Mouse (Mus musculus) C2C12 (cell line): ENCODE data around the gene Cftr. TPM values are rescaled to one million over a fixed set of nuclear protein-coding genes. Genes with fewer than 3 reads are reported as not detected.

ENCODE experiments used
- H3K27me3 ChIP-seq: one replicate; pipeline ENCODE4 v1.6.1; 2011; ENCODE audit not compliant: control insufficient read depth, insufficient read depth, insufficient read length
- H3K36me3 ChIP-seq: one replicate; pipeline ENCODE4 v1.6.1; 2011; ENCODE audit not compliant: control insufficient read depth, insufficient read depth
- H3K4me3 ChIP-seq: one replicate; pipeline ENCODE4 v1.5.1; 2011; ENCODE audit warnings: mild to moderate bottlenecking, control low read depth; ENCODE audit not compliant: poor library complexity, insufficient read depth, severe bottlenecking
- H3K79me2 ChIP-seq: one replicate; pipeline ENCODE4 v1.6.1; 2011; ENCODE audit not compliant: control insufficient read depth, insufficient read depth
- H3K79me3 ChIP-seq: one replicate; pipeline ENCODE4 v1.6.1; 2011; ENCODE audit warnings: low read depth, control low read depth
- H3ac ChIP-seq: one replicate; pipeline ENCODE3; 2011; ENCODE audit warnings: low read depth; ENCODE audit not compliant: control insufficient read depth, insufficient read length
- CEBPB ChIP-seq: IDR thresholded peaks from one replicate; pipeline ENCODE4 v1.6.1; 2011; ENCODE audit warnings: low read depth, mild to moderate bottlenecking, control low read depth, moderate library complexity
- CTCF ChIP-seq: IDR thresholded peaks from one replicate; pipeline ENCODE4 v1.5.1; 2011; ENCODE audit not compliant: control insufficient read depth, insufficient read depth, insufficient read length
- FOSL1 ChIP-seq: IDR thresholded peaks from one replicate; pipeline ENCODE4 v1.8.0; 2011; ENCODE audit warnings: mild to moderate bottlenecking, low read length; ENCODE audit not compliant: poor library complexity, insufficient read depth, severe bottlenecking
- MAX ChIP-seq: IDR thresholded peaks from one replicate; pipeline ENCODE4 v1.6.1; 2011; ENCODE audit warnings: mild to moderate bottlenecking, control low read depth
- MYOD1 ChIP-seq: IDR thresholded peaks from one replicate; pipeline ENCODE4 v1.6.1; 2011; ENCODE audit warnings: low read depth; ENCODE audit not compliant: control insufficient read depth, insufficient read length
- MYOG ChIP-seq: IDR thresholded peaks from one replicate; pipeline ENCODE4 v1.6.1; 2011; ENCODE audit not compliant: control insufficient read depth, insufficient read length; ENCODE audit errors: extremely low read depth
- USF1 ChIP-seq: IDR thresholded peaks from one replicate; pipeline ENCODE4 v1.6.1; 2011; ENCODE audit warnings: low read depth, mild to moderate bottlenecking, control low read depth, moderate library complexity
- polyA plus RNA-seq: library from polyadenylated mRNA; unstranded; fragments of >200 nt; fragmentation: generic; extraction: Trizol; gene quantifications from one replicate; pipeline ENCODE4 v1.2.1, GENCODE M21; 2012; ENCODE audit warnings: missing spikeins

Gene Cftr
- polyA plus RNA-seq, 1 experiment: not detected

DNA sequence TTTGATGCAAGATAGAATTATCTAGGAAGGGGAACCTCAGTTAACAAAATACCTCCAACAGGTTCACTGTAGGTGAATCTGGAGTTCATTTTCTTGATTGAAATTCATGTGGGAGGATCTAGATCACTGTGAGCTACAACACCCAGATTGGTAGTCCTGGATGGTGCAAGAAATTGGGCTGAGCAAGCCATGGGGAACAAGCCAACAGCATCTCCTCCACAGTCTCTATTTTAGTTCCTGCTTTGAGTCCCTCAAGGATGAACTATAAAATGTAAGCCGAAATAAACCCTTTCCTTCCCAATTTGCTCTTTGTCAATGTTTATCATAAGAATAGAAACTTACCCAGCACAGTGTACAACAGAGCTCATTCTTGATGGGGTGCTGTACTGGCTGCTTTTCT, 152.5 kb downstream of the Cftr start:
- no peaks in the 10 kb centered on the region for H3K36me3 ChIP-seq
- TF ChIP-seq MYOD1 (no peak), CEBPB (no peak), MYOG (no peak), CTCF (no peak), USF1 (no peak), MAX (no peak), FOSL1 (no peak)

DNA sequence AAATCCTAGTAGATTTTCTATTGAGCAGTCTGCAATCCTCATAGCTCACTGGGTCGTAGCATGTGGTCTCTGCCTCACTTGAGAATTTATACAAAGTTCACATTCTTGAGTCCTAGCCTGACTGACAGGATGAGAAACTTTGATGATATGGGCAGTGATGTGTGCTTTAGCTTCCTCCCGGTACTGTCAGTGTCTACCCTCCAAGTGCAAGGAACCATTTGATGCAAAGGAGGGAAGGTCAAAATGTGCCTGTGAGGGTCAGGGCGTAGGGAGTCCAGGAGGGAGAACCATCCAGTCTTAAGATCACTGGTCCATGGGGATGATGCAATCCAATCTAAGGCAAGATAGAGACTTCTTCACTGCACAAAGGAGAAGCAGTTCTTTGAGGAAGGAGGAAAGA, 164.9 kb downstream of the Cftr start:
- Histone ChIP-seq H3ac (no peak overlapping the region), H3K79me2 (no peaks in the 10 kb centered on the region), H3K36me3 (no peaks in the 10 kb centered on the region), H3K27me3 (no peaks in the 10 kb centered on the region), H3K4me3 (no peak overlapping the region), H3K79me3 (no peaks in the 10 kb centered on the region)
- TF ChIP-seq MYOG (no peak), FOSL1 (no peak), MYOD1 (no peak), MAX (no peak), CTCF (no peak)

More for the DNA sequence above, 152.5 kb downstream of the Cftr start:
- Histone ChIP-seq H3K4me3 (no peak overlapping the region), H3K27me3 (no peaks in the 10 kb centered on the region), H3ac (no peak overlapping the region), H3K79me3 (no peaks in the 10 kb centered on the region), H3K79me2 (no peaks in the 10 kb centered on the region)

DNA sequence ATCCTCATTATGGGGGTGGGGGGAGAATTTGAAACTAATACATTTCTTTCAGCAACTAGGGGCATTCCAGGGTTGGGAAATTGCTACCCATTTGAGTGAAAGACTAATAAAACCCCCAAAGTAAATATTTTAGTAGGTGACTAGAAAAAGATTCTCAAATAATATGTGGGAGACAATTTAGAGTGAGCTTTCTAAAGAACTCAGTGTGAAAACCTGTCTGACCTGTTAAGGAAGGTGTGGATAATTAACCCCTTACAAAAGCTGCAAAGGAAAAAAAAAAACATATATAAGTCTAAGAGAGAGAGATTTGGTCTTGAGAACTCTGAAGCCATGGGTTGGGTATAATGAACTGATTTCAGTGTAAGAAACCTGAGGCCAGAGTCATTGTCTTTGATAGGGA, 167.8 kb downstream of the Cftr start:
- Histone ChIP-seq H3K79me3 (no peaks in the 10 kb centered on the region), H3K27me3 (no peaks in the 10 kb centered on the region), H3K4me3 (no peak overlapping the region), H3K79me2 (no peaks in the 10 kb centered on the region), H3K36me3 (no peaks in the 10 kb centered on the region), H3ac (no peak overlapping the region)
- TF ChIP-seq MAX (no peak), CEBPB (no peak), MYOG (no peak)

DNA sequence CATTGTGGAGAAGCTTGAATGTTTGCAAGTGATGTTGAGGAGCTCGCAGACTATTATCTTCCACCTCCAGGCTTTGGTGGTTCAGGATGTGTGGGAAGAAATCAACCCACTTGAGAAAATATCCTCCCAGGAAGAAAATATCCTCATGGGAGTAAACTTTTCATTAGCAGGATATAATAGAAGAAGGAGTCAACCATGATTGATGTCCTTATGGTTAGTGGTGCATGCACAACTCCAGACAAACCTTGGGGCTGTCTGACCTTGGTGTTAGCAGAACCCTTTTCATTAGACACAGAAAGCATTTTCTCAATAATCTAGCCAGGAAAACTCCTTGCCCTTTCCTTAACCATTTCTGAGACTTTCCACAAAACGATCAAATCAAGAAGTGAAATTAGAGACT, 173.8 kb downstream of the Cftr start:
- no peak for TF ChIP-seq MAX
- no peak for TF ChIP-seq CTCF
- no peak for TF ChIP-seq FOSL1
- no peak for TF ChIP-seq MYOG
- TF ChIP-seq USF1: no peak
- no peak for TF ChIP-seq MYOD1
- TF ChIP-seq CEBPB: no peak
- H3K79me2 ChIP-seq: no peaks in the 10 kb centered on the region
- no peaks in the 10 kb centered on the region for H3K27me3 ChIP-seq
- no peaks in the 10 kb centered on the region for H3K36me3 ChIP-seq
- no peak overlapping the region for H3ac ChIP-seq
- H3K4me3 ChIP-seq: no peak overlapping the region
- no peaks in the 10 kb centered on the region for H3K79me3 ChIP-seq

DNA sequence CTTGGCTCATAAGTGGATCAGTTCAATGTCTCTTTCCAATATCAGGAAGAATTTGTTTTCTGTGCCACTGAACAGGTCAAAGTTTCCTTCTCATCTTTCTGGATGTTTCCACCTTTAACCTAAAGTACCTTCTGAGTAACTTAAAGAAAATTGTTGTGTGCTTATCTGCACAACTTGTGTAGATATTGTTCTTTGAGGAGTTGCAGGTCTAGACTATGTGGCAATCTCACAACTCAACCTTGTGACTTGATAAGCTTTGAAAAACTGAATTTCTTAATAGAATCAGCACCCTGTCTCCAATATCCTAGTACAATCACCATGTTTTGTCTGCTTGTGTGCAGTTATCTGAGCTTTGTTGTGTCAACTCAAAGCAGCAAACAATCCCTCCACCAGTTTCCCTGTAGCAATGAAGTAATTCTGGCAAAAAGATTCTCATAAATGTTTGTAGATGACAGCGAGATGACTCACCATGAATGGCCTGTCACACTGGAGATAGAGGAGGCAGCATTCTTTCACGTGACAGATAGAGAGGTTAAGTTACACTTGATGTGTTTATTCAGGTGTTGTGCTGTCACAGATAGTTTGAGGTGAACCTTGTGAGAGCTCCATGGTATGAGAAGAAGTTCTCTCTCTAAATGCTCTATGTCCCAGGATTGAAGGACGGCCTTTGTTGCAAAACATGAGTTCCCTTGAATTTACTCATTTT, 178.8 kb downstream of the Cftr start:
- H3K27me3 ChIP-seq: no peaks in the 10 kb centered on the region
- H3K79me2 ChIP-seq: no peaks in the 10 kb centered on the region
- no peaks in the 10 kb centered on the region for H3K36me3 ChIP-seq
- TF ChIP-seq CEBPB (no peak), MAX (no peak), USF1 (peak; percentile 53), CTCF (no peak), FOSL1 (peak; percentile 81), MYOG (no peak), MYOD1 (peak; percentile 97)
- no peaks in the 10 kb centered on the region for H3K79me3 ChIP-seq
- H3ac ChIP-seq: no peak overlapping the region
- H3K4me3 ChIP-seq: no peak overlapping the region

DNA sequence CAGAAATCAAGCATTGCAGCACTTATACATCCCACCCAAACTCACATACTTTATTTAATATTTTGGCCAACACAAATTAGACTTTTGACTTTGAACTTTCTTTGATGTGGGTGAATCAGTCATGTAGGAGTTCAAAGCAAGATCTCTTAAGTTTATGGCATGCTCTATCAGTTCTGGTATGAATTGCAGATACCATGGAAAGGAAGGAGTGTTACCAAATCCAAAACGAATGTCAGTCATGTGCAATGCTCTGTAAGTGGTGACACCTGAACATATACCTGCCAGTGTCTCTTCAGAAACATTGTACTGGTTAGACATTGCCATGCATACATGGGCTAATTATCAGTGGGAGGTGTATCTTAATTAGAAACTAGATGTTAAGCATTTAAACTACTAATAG, 189.7 kb downstream of the Cftr start:
- Histone ChIP-seq H3K79me3 (no peaks in the 10 kb centered on the region), H3K27me3 (no peaks in the 10 kb centered on the region), H3K4me3 (no peak overlapping the region), H3K36me3 (no peaks in the 10 kb centered on the region), H3ac (no peak overlapping the region), H3K79me2 (no peaks in the 10 kb centered on the region)
- TF ChIP-seq USF1: no peak
- TF ChIP-seq CEBPB: no peak
- no peak for TF ChIP-seq MYOD1
- TF ChIP-seq MYOG: no peak
- no peak for TF ChIP-seq CTCF
- no peak for TF ChIP-seq FOSL1
- no peak for TF ChIP-seq MAX
